14 mouse cellular contexts compared by ENCODE assay signal in the genomic region with DNA sequence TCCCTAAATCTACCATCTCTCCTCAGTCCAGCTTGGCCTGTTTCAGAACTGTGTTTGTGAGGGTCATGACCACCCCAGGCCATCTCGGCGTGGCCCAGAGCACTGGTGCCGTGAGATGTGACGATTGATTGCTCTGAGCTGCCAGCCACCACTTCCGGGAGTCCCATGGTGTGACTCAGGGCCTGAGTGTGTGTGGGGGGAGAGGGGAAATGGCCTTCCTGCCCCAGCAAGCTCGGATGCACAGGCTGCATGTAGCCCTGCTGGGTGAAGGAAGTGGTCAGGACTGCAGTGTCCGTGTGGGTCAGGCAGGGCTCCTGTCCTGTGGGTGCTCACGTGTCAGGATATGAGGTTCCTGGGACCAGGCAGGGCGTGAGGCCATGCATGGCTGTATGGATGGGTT. TPM values are rescaled to one million over a fixed set of nuclear protein-coding genes. Genes with fewer than 3 reads are reported as not detected.
DNase-seq lines count a peak whose midpoint lies in the region; ATAC-seq and TF ChIP-seq lines count a peak whose summit lies in the region.
"Had no signal": no experiment of that assay in that cellular context is flagged by ENCODE, and none has a peak within 500 bp of the region (broad histone marks: within the 10 kb centered on the region; RNA-seq: fewer than 3 reads in every experiment).

No protein-coding gene starts in this region.

- H3K27ac ChIP-seq in thymus, adult 2 months (ENCODE audit: control insufficient read depth, insufficient read depth, low read length): no peak overlapping the region
- no peak overlapping the region for H3K27ac ChIP-seq in bone marrow, adult 2 months (ENCODE audit: control insufficient read depth, insufficient read depth, low read depth, low read length, poor library complexity)
- no peak overlapping the region for H3K27ac ChIP-seq in kidney, embryonic 14.5 days (ENCODE audit: low read depth, low read length)
- H3K27ac ChIP-seq: embryonic facial prominence, embryonic 15.5 days; forebrain, embryonic 13.5 days; limb, embryonic 15.5 days had no signal

- ATAC-seq in megakaryocyte, adult 5-6 weeks (ENCODE audit: poor library complexity, severe bottlenecking): peak; percentile 85
- no peak for ATAC-seq in kidney, embryonic 14.5 days (ENCODE audit: low FRiP score, low TSS enrichment)
- ATAC-seq: forebrain, embryonic 13.5 days; hindbrain, embryonic 16.5 days had no signal

- no peaks in the 10 kb centered on the region for H3K27me3 ChIP-seq in thymus, adult 2 months (ENCODE audit: control insufficient read depth, insufficient read depth, low read length)
- peaks cover 15% of the 10 kb centered on the region for H3K27me3 ChIP-seq in kidney, embryonic 14.5 days (ENCODE audit: control insufficient read depth, insufficient read depth, low read length)

- WGBS in thymus, adult 2 months: 11% methylated on average over 9 of the region's 9 CpGs
- 3% methylated on average over 9 of the region's 9 CpGs for WGBS in bone marrow, adult 2 months
- 25% methylated on average over 9 of the region's 9 CpGs for WGBS in kidney, embryonic 14.5 days

- no peak for TF ChIP-seq CTCF in thymus, adult 2 months (IDR thresholded peaks at IDR 0.05; ENCODE audit: borderline replicate concordance, control insufficient read depth, extremely low read depth, insufficient read depth, low read length, poor library complexity)
- TF ChIP-seq CTCF in bone marrow, adult 2 months (IDR thresholded peaks at IDR 0.05; ENCODE audit: control insufficient read depth, insufficient read depth, low read length): no peak

- no peak overlapping the region for H3K9ac ChIP-seq in kidney, embryonic 14.5 days (ENCODE audit: low read depth, low read length)
- H3K9ac ChIP-seq: embryonic facial prominence, embryonic 15.5 days; forebrain, embryonic 13.5 days; limb, embryonic 15.5 days had no signal

- no peak for DNase-seq in thymus, adult 2 months
- DNase-seq in thymus, adult 18-20 months: no peak
- no peak for DNase-seq in adipocyte (ENCODE audit: low spot score)
- DNase-seq in adrenal gland, postnatal 10 days: no peak
- DNase-seq: adrenal gland, postnatal 14 days; heart, postnatal 10 days; thymus, postnatal 14 days had no signal

- no peaks in the 10 kb centered on the region for H3K36me3 ChIP-seq in thymus, adult 2 months (ENCODE audit: control insufficient read depth, insufficient read depth, low read length)
- H3K36me3 ChIP-seq in kidney, embryonic 14.5 days (ENCODE audit: control insufficient read depth, insufficient read depth, low read length): no peaks in the 10 kb centered on the region
- H3K36me3 ChIP-seq: embryonic facial prominence, embryonic 15.5 days; limb, embryonic 15.5 days had no signal

- H3K9me3 ChIP-seq in kidney, embryonic 14.5 days (ENCODE audit: control insufficient read depth, low read length): no peaks in the 10 kb centered on the region
- H3K9me3 ChIP-seq: embryonic facial prominence, embryonic 15.5 days; forebrain, embryonic 13.5 days; limb, embryonic 15.5 days had no signal

- H3K4me3 ChIP-seq in thymus, adult 2 months (ENCODE audit: control insufficient read depth, insufficient read depth, low read length): no peak overlapping the region
- no peak overlapping the region for H3K4me3 ChIP-seq in bone marrow, adult 2 months (replicated peaks; ENCODE audit: control insufficient read depth, low read depth, low read length)
- no peak overlapping the region for H3K4me3 ChIP-seq in kidney, embryonic 14.5 days (ENCODE audit: low read length)
- H3K4me3 ChIP-seq: embryonic facial prominence, embryonic 15.5 days; forebrain, embryonic 13.5 days; limb, embryonic 15.5 days had no signal

- TF ChIP-seq POLR2A in thymus, adult 2 months (IDR thresholded peaks at IDR 0.05; ENCODE audit: control insufficient read depth, extremely low read depth, insufficient read depth, low read length, poor library complexity): 0 out of 2 replicates have a peak, but pooled peaks have one; percentile 15
- peak; percentile 31; the same call in 1 of the 2 replicates for TF ChIP-seq POLR2A in bone marrow, adult 2 months (IDR thresholded peaks at IDR 0.05; ENCODE audit: borderline replicate concordance, control insufficient read depth, low read depth, low read length)

- H3K4me1 ChIP-seq in thymus, adult 2 months (replicated peaks; ENCODE audit: control insufficient read depth, insufficient read depth, low read length): peaks cover 6% of the 10 kb centered on the region; the same call in 1 of the 2 replicates
- H3K4me1 ChIP-seq in bone marrow, adult 2 months (ENCODE audit: control insufficient read depth, insufficient read depth, low read length): no peaks in the 10 kb centered on the region; the same call in 1 of the 2 replicates
- H3K4me1 ChIP-seq in kidney, embryonic 14.5 days (ENCODE audit: control insufficient read depth, insufficient read depth, low read length): peaks cover 9% of the 10 kb centered on the region; the same call in 1 of the 2 replicates

- H3K4me2 ChIP-seq in kidney, embryonic 14.5 days (replicated peaks; ENCODE audit: low read depth, low read length): no peak overlapping the region
- H3K4me2 ChIP-seq: embryonic facial prominence, embryonic 15.5 days; forebrain, embryonic 13.5 days; limb, embryonic 15.5 days had no signal

RNA-seq across cellular contexts. Expression of a gene that starts 23.7 kb away (rescaled TPM):
- 0.11 and 0.16 TPM in 2 replicates for polyA plus RNA-seq in thymus, adult 2 months (2012; rRNA removed)
- 0.11 TPM in 1 of 2 replicates, not detected in the other for polyA plus RNA-seq in bone marrow, adult 2 months (2011; ENCODE audit: insufficient read depth, insufficient read length, low replicate concordance, missing spikeins)
- not detected in 2 replicates for total RNA-seq in megakaryocyte, adult 5-6 weeks (2015)
- total RNA-seq in megakaryocyte, adult 5-6 weeks (2017): 0.07 and 0.16 TPM in 2 replicates
- polyA plus RNA-seq in kidney, embryonic 14.5 days (2014; fragmentation: Nextera tagmentation; extraction: Ambion mirVana): 0.03 and 0.04 TPM in 2 replicates
- total RNA-seq in adrenal gland, postnatal 10 days (2021): 1 to 10 TPM; 8.8 TPM

RNA-seq across cellular contexts. Expression of a gene that starts 36.6 kb away (rescaled TPM):
- 43.8 and 60.3 TPM in 2 replicates for polyA plus RNA-seq in thymus, adult 2 months (2012; rRNA removed)
- 723 and 1,224 TPM in 2 replicates for polyA plus RNA-seq in bone marrow, adult 2 months (2011; ENCODE audit: insufficient read depth, insufficient read length, low replicate concordance, missing spikeins)
- 968 and 1,019 TPM in 2 replicates for total RNA-seq in megakaryocyte, adult 5-6 weeks (2015)
- 2,015 and 2,172 TPM in 2 replicates for total RNA-seq in megakaryocyte, adult 5-6 weeks (2017)
- polyA plus RNA-seq in kidney, embryonic 14.5 days (2014; fragmentation: Nextera tagmentation; extraction: Ambion mirVana): 475 and 692 TPM in 2 replicates
- total RNA-seq in adrenal gland, postnatal 10 days (2021): 100 to 1,000 TPM; 484 to 487 TPM

RNA-seq across cellular contexts. Expression of a gene that starts 43.4 kb away (rescaled TPM):
- 0.57 and 10.2 TPM in 2 replicates for polyA plus RNA-seq in thymus, adult 2 months (2012; rRNA removed)
- polyA plus RNA-seq in bone marrow, adult 2 months (2011; ENCODE audit: insufficient read depth, insufficient read length, low replicate concordance, missing spikeins): not detected in 2 replicates
- not detected in 2 replicates for total RNA-seq in megakaryocyte, adult 5-6 weeks (2015)
- not detected in 2 replicates for total RNA-seq in megakaryocyte, adult 5-6 weeks (2017)
- 1.1 TPM in 2 replicates for polyA plus RNA-seq in kidney, embryonic 14.5 days (2014; fragmentation: Nextera tagmentation; extraction: Ambion mirVana)
- under 1 TPM in 1 of 2 experiments, not detected in 1; 0.70 TPM for total RNA-seq in adrenal gland, postnatal 10 days (2021)
